Mouse (Mus musculus) spleen, postnatal 36 days (tissue): ENCODE results near the gene Flt3l.
A peak's percentile ranks its signal among the peaks of the same experiment; 100 is the strongest.
"Not testable (repeated sequence)": the region's sequence is repeated elsewhere in the genome, so short reads cannot be mapped to it uniquely, and the experiment has no call there.

Source experiments
- DNase-seq, 2 experiments: peaks; one replicate each; pipeline ENCODE4 v3.0.0; 2022; ENCODE audit warnings: low spot score in 2 of 2, mixed read lengths in 1 of 2

The Flt3l gene

GRCm38 (mm10) chr7:45095965-45096364 lies 40.3 kb downstream of the Flt3l start:
- not testable (repeated sequence) for DNase-seq

GRCm38 (mm10) chr7:45095367-45095766 lies 40.9 kb downstream of the Flt3l start:
- DNase-seq = no peak

GRCm38 (mm10) chr7:45094121-45094520 lies 42.1 kb downstream of the Flt3l start:
- no peak for DNase-seq

GRCm38 (mm10) chr7:45093516-45093905 lies 42.7 kb downstream of the Flt3l start:
- no peak for DNase-seq

GRCm38 (mm10) chr7:45092828-45093515 lies 43.3 kb downstream of the Flt3l start:
- DNase-seq = no peak

GRCm38 (mm10) chr7:45092048-45092447 lies 44.2 kb downstream of the Flt3l start, which contains the start of gene Rcn3:
Gene Rcn3 (minus strand): TSS chr7:45092221.
- DNase-seq = peak; percentile 49 to 54

- no peak for DNase-seq
Observed at GRCm38 (mm10) chr7:45091001-45091990, 44.9 kb downstream of the Flt3l start.

- DNase-seq = peak; percentile 31 to 53
Observed at GRCm38 (mm10) chr7:45090251-45090977, 45.8 kb downstream of the Flt3l start.

- no peak for DNase-seq
Observed at GRCm38 (mm10) chr7:45088597-45088996, 47.6 kb downstream of the Flt3l start.

GRCm38 (mm10) chr7:45086084-45086483 lies 50.1 kb downstream of the Flt3l start:
- DNase-seq = no peak

GRCm38 (mm10) chr7:45083300-45083890 lies 52.8 kb downstream of the Flt3l start:
- peak in 1 of 2 experiments; percentile 47 for DNase-seq

GRCm38 (mm10) chr7:45082401-45083299 lies 53.6 kb downstream of the Flt3l start:
- DNase-seq = peak; percentile 73 to 77

GRCm38 (mm10) chr7:45081016-45081415 lies 55.2 kb downstream of the Flt3l start:
- DNase-seq = no peak

GRCm38 (mm10) chr7:45079856-45080255 lies 56.4 kb downstream of the Flt3l start:
- DNase-seq = peak; percentile 82 to 88
